Mouse (Mus musculus): ENCODE data around the gene Spn. TPM values are rescaled to one million over a fixed set of nuclear protein-coding genes. Genes with fewer than 3 reads are reported as not detected.

Spn gene
- total and polyA plus RNA-seq, 2 experiments from 2014 or later: 0.16 TPM; not detected in 1

GRCm38 (mm10) chr7:127180783-127181182 is 43.2 kb upstream of the Spn start:
- no peak for TF ChIP-seq CTCF (IDR thresholded peaks at IDR 0.05)
- Histone ChIP-seq H3K27ac (ENCODE audit: low read depth, low read length) (no peak overlapping the region), H3K4me1 (ENCODE audit: insufficient read depth, low read length) (no peaks in the 10 kb centered on the region), H3K27me3 (ENCODE audit: insufficient read depth, low read length) (no peaks in the 10 kb centered on the region), H3K9me3 (ENCODE audit: low read length) (no peaks in the 10 kb centered on the region), H3K4me2 (ENCODE audit: low read depth, low read length, poor library complexity, severe bottlenecking) (no peak overlapping the region), H3K9ac (replicated peaks; ENCODE audit: low read length, poor library complexity, severe bottlenecking) (no peak overlapping the region), H3K4me3 (ENCODE audit: low read depth, low read length) (no peak overlapping the region), H3K36me3 (ENCODE audit: insufficient read depth, low read length) (no peaks in the 10 kb centered on the region)
- ATAC-seq (ENCODE audit: low FRiP score) (no peak), DNase-seq (ENCODE audit: low spot score) (no peak)
- WGBS: 67% methylated on average over 2 of the region's 2 CpGs

DNA sequence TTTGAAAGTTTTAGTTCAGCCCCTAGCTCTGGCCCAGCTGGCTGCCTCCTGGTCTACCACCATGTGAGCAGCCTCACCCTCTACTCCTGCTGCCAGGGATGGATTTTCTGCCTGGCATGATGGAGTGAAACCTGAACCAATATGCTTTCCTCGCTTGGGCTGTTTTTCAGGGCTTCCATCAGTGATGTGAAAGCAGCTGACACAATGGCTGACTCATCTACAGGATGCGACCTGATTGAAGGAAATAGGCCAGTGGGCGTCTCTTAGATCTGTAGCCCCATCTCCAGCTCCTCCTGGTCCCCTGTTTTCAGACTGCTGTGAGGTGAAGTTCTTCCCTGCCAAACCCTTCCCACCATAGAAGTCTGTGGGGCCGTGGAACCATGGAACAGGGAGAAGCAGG is 39.3 kb upstream of the Spn start:
- no peak overlapping the region for H3K4me2 ChIP-seq (ENCODE audit: low read depth, low read length, poor library complexity, severe bottlenecking)
- H3K4me3 ChIP-seq (ENCODE audit: low read depth, low read length): no peak overlapping the region
- no peaks in the 10 kb centered on the region for H3K36me3 ChIP-seq (ENCODE audit: insufficient read depth, low read length)
- no peak for TF ChIP-seq CTCF (IDR thresholded peaks at IDR 0.05)
- no peaks in the 10 kb centered on the region for H3K9me3 ChIP-seq (ENCODE audit: low read length)
- no peak for DNase-seq (ENCODE audit: low spot score)
- 81% methylated on average over 4 of the region's 4 CpGs for WGBS
- no peaks in the 10 kb centered on the region for H3K27me3 ChIP-seq (ENCODE audit: insufficient read depth, low read length)
- no peak overlapping the region for H3K9ac ChIP-seq (replicated peaks; ENCODE audit: low read length, poor library complexity, severe bottlenecking)
- no peaks in the 10 kb centered on the region for H3K4me1 ChIP-seq (ENCODE audit: insufficient read depth, low read length)
- no peak for ATAC-seq (ENCODE audit: low FRiP score)
- H3K27ac ChIP-seq (ENCODE audit: low read depth, low read length): no peak overlapping the region

GRCm38 (mm10) chr7:127166501-127166900 is 28.9 kb upstream of the Spn start:
- ATAC-seq (ENCODE audit: low FRiP score): no peak
- H3K9me3 ChIP-seq (ENCODE audit: low read length): no peaks in the 10 kb centered on the region
- no peak overlapping the region for H3K4me3 ChIP-seq (ENCODE audit: low read depth, low read length)
- no peak overlapping the region for H3K9ac ChIP-seq (replicated peaks; ENCODE audit: low read length, poor library complexity, severe bottlenecking)
- 79% methylated on average over 5 of the region's 5 CpGs for WGBS
- no peaks in the 10 kb centered on the region for H3K36me3 ChIP-seq (ENCODE audit: insufficient read depth, low read length)
- H3K4me1 ChIP-seq (ENCODE audit: insufficient read depth, low read length): no peaks in the 10 kb centered on the region
- no peak for TF ChIP-seq CTCF (IDR thresholded peaks at IDR 0.05)
- DNase-seq (ENCODE audit: low spot score): no peak
- no peak overlapping the region for H3K27ac ChIP-seq (ENCODE audit: low read depth, low read length)
- H3K27me3 ChIP-seq (ENCODE audit: insufficient read depth, low read length): no peaks in the 10 kb centered on the region
- no peak overlapping the region for H3K4me2 ChIP-seq (ENCODE audit: low read depth, low read length, poor library complexity, severe bottlenecking)

DNA sequence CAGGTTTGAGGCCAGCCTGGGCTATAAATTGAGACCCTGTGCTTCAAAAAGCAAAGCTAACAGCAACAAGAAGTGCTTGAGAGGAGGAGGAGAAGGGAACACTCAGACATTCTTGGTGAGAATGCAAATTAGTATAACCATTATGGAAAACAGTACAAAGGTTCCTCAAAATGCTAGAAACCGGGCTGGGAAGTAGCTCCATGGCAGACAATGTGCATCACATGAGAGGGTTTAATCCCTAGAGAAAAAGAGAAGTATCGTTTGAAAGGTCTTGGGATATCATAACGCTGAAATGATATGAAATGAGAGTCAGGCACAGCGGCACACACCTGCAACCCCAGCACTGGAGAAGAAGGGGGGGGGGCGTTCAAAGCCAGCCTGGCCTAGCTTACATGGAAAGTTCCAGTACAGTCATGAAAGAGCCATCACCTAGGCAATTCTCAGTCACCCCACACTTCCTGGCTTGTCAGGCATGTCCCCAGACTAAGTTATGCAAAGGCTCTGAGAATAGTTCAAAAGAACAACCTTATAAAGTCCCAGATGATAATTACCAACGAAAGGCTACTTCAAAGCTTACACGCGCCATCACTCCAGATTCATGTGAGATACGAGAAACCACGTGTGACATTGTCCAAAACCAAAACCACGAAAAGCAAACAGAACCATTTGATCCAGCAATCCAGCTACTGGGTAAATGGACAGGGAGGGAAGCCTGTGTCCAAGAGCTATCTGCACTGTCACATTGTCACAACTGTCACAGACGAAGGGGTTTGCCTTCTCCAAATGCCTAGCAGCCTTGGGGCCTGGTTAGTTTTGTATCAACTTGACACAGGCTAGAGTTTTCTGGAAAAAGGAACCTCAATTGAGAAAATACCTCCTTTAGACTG is 28.2 kb upstream of the Spn start:
- DNase-seq (ENCODE audit: low spot score) (no peak), ATAC-seq (ENCODE audit: low FRiP score) (no peak)
- Histone ChIP-seq H3K36me3 (ENCODE audit: insufficient read depth, low read length) (no peaks in the 10 kb centered on the region), H3K9ac (replicated peaks; ENCODE audit: low read length, poor library complexity, severe bottlenecking) (no peak overlapping the region), H3K4me2 (ENCODE audit: low read depth, low read length, poor library complexity, severe bottlenecking) (no peak overlapping the region), H3K27me3 (ENCODE audit: insufficient read depth, low read length) (no peaks in the 10 kb centered on the region), H3K4me1 (ENCODE audit: insufficient read depth, low read length) (no peaks in the 10 kb centered on the region), H3K27ac (ENCODE audit: low read depth, low read length) (no peak overlapping the region), H3K9me3 (ENCODE audit: low read length) (no peaks in the 10 kb centered on the region), H3K4me3 (ENCODE audit: low read depth, low read length) (no peak overlapping the region)
- TF ChIP-seq CTCF (IDR thresholded peaks at IDR 0.05): no peak
- 82% methylated on average over 12 of the region's 12 CpGs for WGBS

DNA sequence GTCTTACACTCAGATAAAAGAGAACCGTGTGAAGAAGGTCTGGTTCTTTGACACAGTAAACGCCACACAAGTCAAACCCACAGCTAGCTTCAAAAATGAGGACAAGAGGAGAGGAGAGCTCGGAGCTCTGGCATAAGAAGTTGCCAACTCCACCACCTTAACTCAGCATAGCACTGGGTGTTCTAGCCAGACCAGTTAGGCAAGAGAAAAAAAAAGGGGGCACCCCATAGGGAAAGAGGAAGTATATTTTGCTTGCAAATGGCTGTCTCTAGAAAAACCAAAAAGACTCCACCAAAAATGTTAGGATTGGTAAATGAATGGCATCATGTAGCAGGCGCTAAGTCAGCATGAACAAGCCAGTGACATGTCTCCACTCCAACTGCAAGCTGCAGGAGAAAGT is 26.4 kb upstream of the Spn start:
- H3K4me2 ChIP-seq (ENCODE audit: low read depth, low read length, poor library complexity, severe bottlenecking): no peak overlapping the region
- no peak overlapping the region for H3K4me3 ChIP-seq (ENCODE audit: low read depth, low read length)
- H3K27me3 ChIP-seq (ENCODE audit: insufficient read depth, low read length): no peaks in the 10 kb centered on the region
- ATAC-seq (ENCODE audit: low FRiP score) (no peak), DNase-seq (ENCODE audit: low spot score) (no peak)
- H3K9me3 ChIP-seq (ENCODE audit: low read length): no peaks in the 10 kb centered on the region
- no peak overlapping the region for H3K27ac ChIP-seq (ENCODE audit: low read depth, low read length)
- no peaks in the 10 kb centered on the region for H3K4me1 ChIP-seq (ENCODE audit: insufficient read depth, low read length)
- WGBS: 80% methylated on average over 4 of the region's 4 CpGs
- H3K36me3 ChIP-seq (ENCODE audit: insufficient read depth, low read length): no peaks in the 10 kb centered on the region
- no peak for TF ChIP-seq CTCF (IDR thresholded peaks at IDR 0.05)
- no peak overlapping the region for H3K9ac ChIP-seq (replicated peaks; ENCODE audit: low read length, poor library complexity, severe bottlenecking)

DNA sequence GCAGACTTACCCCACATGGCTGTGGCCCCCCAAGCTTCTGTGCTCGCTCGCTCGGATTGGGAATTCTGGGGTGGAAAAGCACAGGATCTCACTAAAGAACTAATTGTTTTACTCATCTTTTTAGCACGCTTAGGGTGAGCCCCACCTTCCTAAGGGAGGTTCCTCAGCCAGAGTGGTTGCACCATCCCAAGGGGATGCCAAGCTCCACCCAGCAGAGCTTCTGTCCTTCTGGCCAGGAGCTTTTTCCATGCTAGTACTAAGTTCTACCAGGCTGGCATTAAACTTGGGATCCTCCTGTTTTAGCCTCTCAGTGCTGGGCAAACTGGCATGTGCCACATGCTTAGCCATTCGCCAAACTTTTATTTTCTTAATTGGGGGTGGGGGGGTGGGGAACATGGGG is 24.9 kb upstream of the Spn start:
- Histone ChIP-seq H3K9me3 (ENCODE audit: low read length) (no peaks in the 10 kb centered on the region), H3K9ac (replicated peaks; ENCODE audit: low read length, poor library complexity, severe bottlenecking) (no peak overlapping the region), H3K27me3 (ENCODE audit: insufficient read depth, low read length) (no peaks in the 10 kb centered on the region), H3K4me2 (ENCODE audit: low read depth, low read length, poor library complexity, severe bottlenecking) (no peak overlapping the region), H3K4me3 (ENCODE audit: low read depth, low read length) (no peak overlapping the region), H3K27ac (ENCODE audit: low read depth, low read length) (no peak overlapping the region), H3K4me1 (ENCODE audit: insufficient read depth, low read length) (no peaks in the 10 kb centered on the region), H3K36me3 (ENCODE audit: insufficient read depth, low read length) (no peaks in the 10 kb centered on the region)
- ATAC-seq (ENCODE audit: low FRiP score) (no peak), DNase-seq (ENCODE audit: low spot score) (no peak)
- WGBS: 90% methylated on average over 5 of the region's 5 CpGs
- TF ChIP-seq CTCF (IDR thresholded peaks at IDR 0.05): no peak

Data from midbrain, postnatal 0 days (tissue).